Mouse (Mus musculus) hindbrain, embryonic 16.5 days (tissue): ENCODE results near the gene Timm50. TPM values are rescaled to one million over a fixed set of nuclear protein-coding genes. Genes with fewer than 3 reads are reported as not detected.
A peak's percentile ranks its signal among the peaks of the same experiment; 100 is the strongest.

Experiments
- ATAC-seq: fragments of 200-750 bp; cut with Nextera tagmentation; 2 replicates; pipeline ENCODE4 v1.8.0; 2017; ENCODE audit warnings: moderate TSS enrichment, moderate library complexity
- H3K27ac ChIP-seq: fragments of 300-500 bp; sonication (generic); 2 replicates; pipeline ENCODE4 v1.5.1; 2014; ENCODE audit warnings: low read depth, mild to moderate bottlenecking, control low read depth, low read length, moderate library complexity
- H3K27me3 ChIP-seq: fragments of 300-500 bp; sonication (generic); replicated peaks from 2 replicates; pipeline ENCODE4 v1.6.1; 2014; ENCODE audit warnings: low read length; ENCODE audit not compliant: control insufficient read depth, insufficient read depth
- H3K36me3 ChIP-seq: fragments of 300-500 bp; sonication (generic); 2 replicates; pipeline ENCODE4 v1.6.1; 2014; ENCODE audit warnings: mild to moderate bottlenecking, low read length, moderate library complexity, mixed read lengths; ENCODE audit not compliant: control insufficient read depth, insufficient read depth
- H3K4me1 ChIP-seq: fragments of 300-500 bp; sonication (generic); 2 replicates; pipeline ENCODE4 v1.6.1; 2014; ENCODE audit warnings: low read depth, low read length; ENCODE audit not compliant: control insufficient read depth, insufficient read depth
- H3K4me2 ChIP-seq: fragments of 300-500 bp; sonication (generic); 2 replicates; pipeline ENCODE4 v1.6.1; 2014; ENCODE audit warnings: mild to moderate bottlenecking, low read length, control low read depth, moderate library complexity
- H3K4me3 ChIP-seq: fragments of 300-500 bp; sonication (generic); 2 replicates; pipeline ENCODE4 v1.5.1; 2014; ENCODE audit warnings: mild to moderate bottlenecking, low read length, control low read depth, moderate library complexity
- H3K9ac ChIP-seq: fragments of 300-500 bp; sonication (generic); 2 replicates; pipeline ENCODE4 v1.6.1; 2014; ENCODE audit warnings: low read depth, mild to moderate bottlenecking, control low read depth, low read length, moderate library complexity
- H3K9me3 ChIP-seq: fragments of 300-500 bp; sonication (generic); 2 replicates; pipeline ENCODE4 v1.6.1; 2014; ENCODE audit warnings: mild to moderate bottlenecking, low read length, moderate library complexity; ENCODE audit not compliant: control insufficient read depth
- WGBS: fragments of 180-500 bp; shearing (Covaris S2); extraction: QIAGEN DNeasy Blood & Tissue Kit; methylation state at CpG from one replicate; pipeline ENCODE4 v1.1.7; 2014; 5-methylcytosine and 5-hydroxymethylcytosine counted together
- polyA plus RNA-seq: library from polyadenylated mRNA; unstranded; fragments of >200 nt; fragmentation: Nextera tagmentation; extraction: Ambion mirVana; gene quantifications from 2 replicates; pipeline ENCODE4 v1.2.1, GENCODE M21; 2015

Gene Timm50
- polyA plus RNA-seq, 1 experiment from 2014 or later: 131 TPM

DNA sequence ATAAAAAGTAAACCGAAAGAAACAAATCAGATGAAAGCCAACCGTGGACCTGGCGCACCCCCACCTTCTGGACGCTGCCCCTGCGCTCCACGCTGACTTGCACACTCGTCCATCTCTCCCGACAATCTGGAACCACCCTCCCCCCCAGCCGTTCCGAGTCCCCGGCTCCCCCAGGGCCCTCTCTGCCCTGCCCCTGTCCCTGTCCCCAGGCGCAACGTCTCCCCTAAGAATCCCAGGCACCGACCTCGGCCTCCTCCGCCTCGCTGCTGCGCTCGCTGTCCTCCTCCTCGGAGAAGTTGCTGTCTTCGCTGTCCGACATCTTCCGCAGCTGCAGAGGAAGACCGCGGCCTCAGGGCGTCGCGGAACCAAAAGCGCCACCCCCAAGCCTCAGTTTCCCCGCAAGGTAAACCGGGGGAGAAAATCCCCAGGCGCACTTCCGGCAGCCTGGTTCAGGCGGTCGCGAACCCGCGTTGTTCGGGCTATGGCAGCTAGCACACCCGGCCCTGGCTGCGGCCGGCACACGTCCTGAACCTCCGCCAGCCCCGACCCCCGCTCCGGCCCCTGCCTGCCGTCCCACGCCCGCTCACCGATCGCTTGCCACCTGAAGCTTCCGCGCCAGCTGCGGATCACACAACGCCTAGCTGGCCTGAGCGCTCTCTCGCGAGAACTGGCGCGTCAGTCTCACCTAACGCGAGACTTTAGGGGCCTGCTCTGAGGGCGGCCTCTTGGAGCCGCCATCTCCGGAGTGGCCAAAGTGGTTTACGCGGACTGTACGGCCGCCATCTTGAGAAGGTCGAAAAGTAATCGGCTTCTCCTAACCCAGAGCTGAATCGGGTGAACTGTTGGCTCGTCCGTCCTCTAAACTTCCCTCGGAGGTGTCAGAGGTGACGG is 26.5 kb upstream of the Timm50 start, which contains the start of gene Supt5:
TSS of gene Supt5 (minus strand) at position 639 of the 891 bp plus-strand sequence.
- ATAC-seq: peak; percentile 99
- peak within 1 kb of the TSS; percentile 99 for H3K4me3 ChIP-seq
- no peaks in the 10 kb centered on the region for H3K9me3 ChIP-seq
- no peaks in the 10 kb centered on the region for H3K27me3 ChIP-seq
- peak within 1 kb of the TSS; percentile 86 for H3K4me2 ChIP-seq
- H3K4me1 ChIP-seq: peaks cover 12% of the 10 kb centered on the region
- no peaks in the 10 kb centered on the region for H3K36me3 ChIP-seq
- H3K9ac ChIP-seq: peak within 1 kb of the TSS; percentile 72
- under 1% methylated on average over 76 of the region's 77 CpGs for WGBS
- H3K27ac ChIP-seq: peak within 1 kb of the TSS; percentile 76

DNA sequence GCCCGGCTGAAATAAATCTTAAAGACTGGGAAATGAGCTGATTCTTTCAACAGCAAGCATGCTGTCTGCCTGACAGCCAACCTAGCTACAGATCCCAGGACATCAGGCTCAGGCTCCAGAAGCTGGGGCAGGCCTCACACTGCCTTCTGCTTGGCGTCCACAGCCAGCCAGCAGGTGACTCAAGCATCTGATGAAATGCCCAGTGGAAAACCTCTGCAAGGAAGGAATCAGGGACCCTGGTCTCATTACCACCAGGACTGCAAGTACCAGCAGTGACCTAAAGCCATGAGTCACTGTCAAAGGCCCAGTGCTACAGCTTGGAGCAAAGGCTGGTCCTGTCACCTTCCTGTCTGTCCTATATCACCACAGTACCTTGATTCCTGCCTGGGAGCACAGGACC is 23.6 kb upstream of the Timm50 start:
- ATAC-seq: no peak
- H3K27me3 ChIP-seq: no peaks in the 10 kb centered on the region
- H3K27ac ChIP-seq: no peak overlapping the region
- H3K4me1 ChIP-seq: peaks cover 12% of the 10 kb centered on the region
- 100% methylated on average over 2 of the region's 2 CpGs for WGBS
- H3K9ac ChIP-seq: no peak overlapping the region
- H3K4me3 ChIP-seq: no peak overlapping the region
- H3K4me2 ChIP-seq: no peak overlapping the region
- peaks cover 4% of the 10 kb centered on the region for H3K36me3 ChIP-seq
- no peaks in the 10 kb centered on the region for H3K9me3 ChIP-seq

DNA sequence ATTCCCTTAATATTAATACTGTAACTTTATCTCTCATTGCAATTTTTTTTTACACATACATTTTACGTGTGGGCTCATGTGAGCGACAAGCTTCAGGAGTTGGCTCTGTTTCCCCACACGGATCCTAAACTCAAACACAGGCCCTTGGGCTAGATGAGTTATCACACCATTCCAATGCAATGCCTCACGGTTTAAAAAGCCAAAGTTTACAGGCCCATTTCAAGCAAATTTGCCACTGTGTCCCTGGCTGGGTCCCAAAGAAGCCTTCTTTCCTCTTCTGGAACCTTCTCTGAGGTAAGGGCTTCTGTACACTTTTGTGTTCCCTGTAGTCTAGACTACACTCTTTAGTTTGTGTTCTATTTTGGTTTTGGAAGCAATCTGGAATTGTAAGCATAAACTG is 22.7 kb upstream of the Timm50 start:
- peaks cover 12% of the 10 kb centered on the region for H3K4me1 ChIP-seq
- H3K4me3 ChIP-seq: no peak overlapping the region
- ATAC-seq: no peak
- WGBS: 95% methylated on average over 4 of the region's 4 CpGs
- H3K27ac ChIP-seq: no peak overlapping the region
- peaks cover 12% of the 10 kb centered on the region for H3K36me3 ChIP-seq
- no peaks in the 10 kb centered on the region for H3K9me3 ChIP-seq
- no peak overlapping the region for H3K9ac ChIP-seq
- H3K4me2 ChIP-seq: no peak overlapping the region
- no peaks in the 10 kb centered on the region for H3K27me3 ChIP-seq

DNA sequence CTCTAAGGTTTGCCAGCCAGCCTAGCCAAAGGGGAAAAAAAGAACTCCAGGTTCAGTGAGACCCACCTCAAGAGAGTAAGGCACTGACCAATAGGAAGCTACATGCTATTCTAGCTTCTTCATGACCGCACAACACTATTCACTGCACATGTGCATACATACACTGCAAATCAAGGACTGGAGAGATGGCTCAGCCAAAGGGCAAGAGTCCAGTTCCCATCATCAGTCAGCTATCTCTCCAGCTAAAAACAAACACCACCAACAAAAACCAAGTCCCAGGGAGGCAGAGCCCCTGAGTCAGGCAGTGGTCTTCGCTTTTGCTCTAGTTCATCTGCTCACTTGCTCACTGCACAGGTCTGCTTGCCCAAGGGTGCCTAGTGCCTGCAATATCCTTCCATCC is 16.4 kb upstream of the Timm50 start:
- no peaks in the 10 kb centered on the region for H3K9me3 ChIP-seq
- no peak overlapping the region for H3K4me2 ChIP-seq
- H3K27me3 ChIP-seq: no peaks in the 10 kb centered on the region
- no peak overlapping the region for H3K27ac ChIP-seq
- H3K4me1 ChIP-seq: no peaks in the 10 kb centered on the region
- H3K9ac ChIP-seq: no peak overlapping the region
- 100% methylated on average over 2 of the region's 2 CpGs for WGBS
- peaks cover 58% of the 10 kb centered on the region for H3K36me3 ChIP-seq
- no peak for ATAC-seq
- no peak overlapping the region for H3K4me3 ChIP-seq

DNA sequence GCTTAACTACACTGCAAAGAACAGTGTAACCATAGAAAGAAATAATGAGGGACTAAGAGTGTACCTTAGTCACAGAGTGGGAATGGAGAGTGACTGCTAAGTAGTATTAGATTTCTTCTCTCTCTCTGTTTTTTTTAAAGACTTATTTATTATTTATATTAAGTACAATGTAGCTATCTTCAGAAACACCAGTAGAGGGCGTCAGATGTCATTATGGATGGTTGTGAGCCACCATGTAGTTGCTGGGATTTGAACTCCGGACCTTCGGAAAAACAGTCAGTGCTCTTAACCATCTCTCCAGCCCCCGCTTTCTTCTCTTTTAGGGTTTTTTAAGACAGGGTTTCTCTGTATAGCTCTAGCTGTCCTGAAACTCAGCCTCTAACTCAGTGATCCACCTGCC is 14.6 kb upstream of the Timm50 start:
- no peak for ATAC-seq
- Histone ChIP-seq H3K9ac (no peak overlapping the region), H3K36me3 (peaks cover 73% of the 10 kb centered on the region), H3K9me3 (no peaks in the 10 kb centered on the region), H3K27me3 (no peaks in the 10 kb centered on the region), H3K4me2 (no peak overlapping the region), H3K4me3 (no peak overlapping the region), H3K4me1 (no peaks in the 10 kb centered on the region), H3K27ac (no peak overlapping the region)
- WGBS: 78% methylated on average over 4 of the region's 4 CpGs

DNA sequence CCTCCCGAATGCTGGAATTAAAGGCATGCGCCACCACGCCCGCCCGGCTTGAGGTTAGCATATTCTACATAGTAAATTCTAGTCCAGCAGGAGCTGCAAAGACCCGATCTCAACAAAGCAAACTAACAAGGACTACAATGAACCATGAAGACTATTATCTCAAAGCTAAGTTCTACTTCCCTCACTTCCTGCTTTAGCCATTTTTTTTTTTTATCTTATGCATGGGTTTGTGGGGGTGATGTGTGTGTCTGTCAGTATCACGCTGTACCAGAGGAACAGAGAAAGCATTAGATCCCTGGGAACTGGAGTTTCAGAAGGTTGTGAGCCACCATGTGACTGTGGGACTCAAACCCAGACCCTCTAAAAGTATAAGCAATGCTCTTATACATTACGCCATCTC is 13.4 kb upstream of the Timm50 start:
- Histone ChIP-seq H3K27ac (no peak overlapping the region), H3K4me3 (no peak overlapping the region), H3K4me1 (no peaks in the 10 kb centered on the region)

DNA sequence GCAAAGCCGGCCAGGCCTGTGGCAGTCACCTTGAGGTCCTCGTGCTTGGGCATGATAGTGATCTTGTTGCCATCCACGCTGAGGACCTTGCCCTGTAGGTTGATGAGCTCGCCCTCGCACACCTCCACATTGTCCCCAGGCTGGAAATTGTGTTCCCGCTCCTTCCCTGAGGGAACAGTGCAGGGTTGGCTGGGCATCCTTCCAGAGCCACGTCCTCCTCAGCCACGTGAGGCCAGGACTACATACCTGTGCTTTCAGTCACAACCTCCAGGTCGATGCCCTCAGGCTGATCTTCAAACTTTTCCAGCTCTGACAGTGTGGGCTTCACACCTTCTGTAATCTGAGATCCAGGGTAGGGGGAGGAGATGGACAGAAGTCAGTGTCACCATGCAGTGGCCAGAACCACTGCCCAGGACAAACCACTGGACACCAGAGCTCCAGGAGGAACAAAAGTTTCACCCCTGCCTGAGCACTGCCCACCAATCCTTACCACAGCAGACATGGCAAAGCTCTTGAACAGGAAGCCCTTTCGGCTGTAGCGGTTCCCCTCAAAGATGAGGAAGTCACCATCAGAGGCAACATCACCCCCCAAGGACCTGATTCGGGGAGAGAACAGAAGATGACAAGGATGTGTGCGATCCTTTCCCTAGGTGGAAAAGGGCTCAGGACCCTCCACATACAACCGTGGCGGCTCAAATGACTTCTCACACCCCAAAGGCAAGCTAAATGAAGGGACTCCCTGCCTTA is 10.3 kb upstream of the Timm50 start:
- Histone ChIP-seq H3K9me3 (no peaks in the 10 kb centered on the region), H3K4me2 (no peak overlapping the region), H3K4me1 (no peaks in the 10 kb centered on the region), H3K36me3 (peaks cover 79% of the 10 kb centered on the region), H3K27ac (no peak overlapping the region), H3K9ac (no peak overlapping the region), H3K27me3 (no peaks in the 10 kb centered on the region), H3K4me3 (no peak overlapping the region)
- WGBS: 95% methylated on average over 15 of the region's 15 CpGs
- ATAC-seq: no peak

More for the DNA sequence above, 13.4 kb upstream of the Timm50 start:
- Histone ChIP-seq H3K9me3 (no peaks in the 10 kb centered on the region), H3K4me2 (no peak overlapping the region), H3K9ac (no peak overlapping the region), H3K27me3 (no peaks in the 10 kb centered on the region), H3K36me3 (peaks cover 75% of the 10 kb centered on the region)
- 96% methylated on average over 8 of the region's 8 CpGs for WGBS
- no peak for ATAC-seq

DNA sequence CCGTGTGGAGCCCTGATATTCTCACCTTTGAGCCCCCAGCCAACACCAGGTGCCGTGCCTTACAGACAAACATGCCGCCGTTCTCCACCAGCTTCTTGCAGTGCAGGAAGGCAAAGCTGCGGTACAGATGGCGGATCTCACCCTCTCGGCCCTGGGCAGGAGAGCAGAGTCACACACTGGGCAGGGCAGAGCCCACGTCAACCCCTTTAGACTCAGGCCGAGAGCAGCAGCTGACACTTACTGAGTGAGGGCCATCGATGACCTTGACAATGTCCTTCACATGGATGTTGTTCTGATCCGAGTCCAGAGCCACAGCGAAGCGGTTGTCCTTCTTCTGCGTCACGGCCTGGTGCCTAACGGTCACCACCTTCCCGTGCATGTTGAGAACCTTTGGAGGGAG is 6.8 kb upstream of the Timm50 start:
- no peak overlapping the region for H3K4me2 ChIP-seq
- no peak overlapping the region for H3K27ac ChIP-seq
- H3K4me3 ChIP-seq: no peak overlapping the region
- no peaks in the 10 kb centered on the region for H3K4me1 ChIP-seq
- H3K9ac ChIP-seq: no peak overlapping the region
- H3K9me3 ChIP-seq: no peaks in the 10 kb centered on the region
- H3K27me3 ChIP-seq: no peaks in the 10 kb centered on the region
- H3K36me3 ChIP-seq: peaks cover 80% of the 10 kb centered on the region
- no peak for ATAC-seq
- WGBS: 92% methylated on average over 17 of the region's 17 CpGs

DNA sequence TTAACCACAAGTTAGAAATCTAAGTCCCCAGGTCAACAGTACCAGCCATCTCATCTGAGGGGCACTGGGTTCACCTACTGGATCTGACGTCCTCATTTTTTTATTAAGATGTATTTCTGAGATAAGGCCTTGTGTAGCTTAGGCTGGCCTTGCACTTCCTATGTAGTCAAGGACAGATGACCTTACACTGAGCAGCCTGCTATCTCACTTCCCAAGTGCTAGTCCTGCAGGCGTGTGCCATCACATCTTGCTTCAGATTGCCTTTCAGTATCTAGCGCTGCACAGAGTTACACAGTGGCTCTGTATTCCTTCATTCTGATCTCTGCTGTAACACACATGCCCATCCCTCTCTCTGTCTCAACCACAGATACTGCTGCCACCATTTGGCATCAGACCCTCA is 6.2 kb upstream of the Timm50 start:
- Histone ChIP-seq H3K4me3 (no peak overlapping the region), H3K4me2 (no peak overlapping the region), H3K4me1 (no peaks in the 10 kb centered on the region), H3K27ac (no peak overlapping the region), H3K36me3 (peaks cover 75% of the 10 kb centered on the region), H3K27me3 (no peaks in the 10 kb centered on the region), H3K9me3 (no peaks in the 10 kb centered on the region), H3K9ac (no peak overlapping the region)
- no peak for ATAC-seq
- 89% methylated on average over 3 of the region's 3 CpGs for WGBS
